ENCODE assay signal across 10 mouse cellular contexts in genomic region chr10:53377096-53377495, GRCm38 (mm10). TPM values are rescaled to one million over a fixed set of nuclear protein-coding genes. Genes with fewer than 3 reads are reported as not detected.
DNase-seq lines count a peak whose midpoint lies in the region; ATAC-seq and TF ChIP-seq lines count a peak whose summit lies in the region.
"Had no signal": no experiment of that assay in that cellular context is flagged by ENCODE, and none has a peak within 500 bp of the region (broad histone marks: within the 10 kb centered on the region; RNA-seq: fewer than 3 reads in every experiment).

No protein-coding gene starts in this region.

- no peak for TF ChIP-seq EP300 in heart, adult 2 months (IDR thresholded peaks at IDR 0.05; ENCODE audit: insufficient read depth, low read depth, low read length)

- peaks cover 15% of the 10 kb centered on the region for H3K36me3 ChIP-seq in heart, adult 2 months (ENCODE audit: control insufficient read depth, insufficient read depth, low read length)
- H3K36me3 ChIP-seq in liver, adult 2 months (ENCODE audit: control insufficient read depth, insufficient read depth, low read length): peaks cover 6% of the 10 kb centered on the region
- no peaks in the 10 kb centered on the region for H3K36me3 ChIP-seq in liver, embryonic 11.5 days (ENCODE audit: control insufficient read depth, insufficient read depth, low read length)
- no peaks in the 10 kb centered on the region for H3K36me3 ChIP-seq in hindbrain, postnatal 0 days (ENCODE audit: insufficient read depth, low read length)

- no peak overlapping the region for H3K9ac ChIP-seq in heart, adult 2 months (ENCODE audit: low read depth, low read length)
- no peak overlapping the region; the same call in 1 of the 2 replicates for H3K9ac ChIP-seq in liver, adult 2 months (ENCODE audit: low read depth, low read length)
- H3K9ac ChIP-seq in liver, embryonic 11.5 days (ENCODE audit: low read depth, low read length): no peak overlapping the region
- H3K9ac ChIP-seq in hindbrain, postnatal 0 days (replicated peaks; ENCODE audit: low read length): peak overlapping the region; percentile 13; the same call in 1 of the 2 replicates

- no peak overlapping the region for H3K4me2 ChIP-seq in liver, embryonic 11.5 days
- H3K4me2 ChIP-seq in hindbrain, postnatal 0 days (ENCODE audit: low read depth, low read length): peak overlapping the region; percentile 63

- H3K79me2 ChIP-seq in heart, adult 2 months (replicated peaks; ENCODE audit: control insufficient read depth, insufficient read depth, low read length): peaks cover 5% of the 10 kb centered on the region
- H3K79me2 ChIP-seq in liver, adult 2 months (ENCODE audit: control insufficient read depth, insufficient read depth, low read length): peaks cover 30% of the 10 kb centered on the region

- intact Hi-C loops in heart, adult 2 months (cut with DNase I): no loop called here

- H3K27me3 ChIP-seq in heart, adult 2 months (ENCODE audit: control insufficient read depth, insufficient read depth, low read length): no peaks in the 10 kb centered on the region
- no peaks in the 10 kb centered on the region for H3K27me3 ChIP-seq in liver, adult 2 months (ENCODE audit: control insufficient read depth, insufficient read depth, low read length)
- H3K27me3 ChIP-seq in liver, embryonic 11.5 days (replicated peaks; ENCODE audit: control insufficient read depth, insufficient read depth, low read length): no peaks in the 10 kb centered on the region
- no peaks in the 10 kb centered on the region for H3K27me3 ChIP-seq in hindbrain, postnatal 0 days (ENCODE audit: insufficient read depth, low read length)

- no peaks in the 10 kb centered on the region for H3K9me3 ChIP-seq in liver, embryonic 11.5 days (ENCODE audit: control insufficient read depth, low read length)
- H3K9me3 ChIP-seq in hindbrain, postnatal 0 days (ENCODE audit: low read length): no peaks in the 10 kb centered on the region

- H3K27ac ChIP-seq in heart, adult 2 months: peak overlapping the region; percentile 24; the same call in 1 of the 2 replicates
- H3K27ac ChIP-seq in liver, adult 2 months (replicated peaks; ENCODE audit: insufficient read depth, low read depth, low read length): peak overlapping the region; percentile 12
- no peak overlapping the region for H3K27ac ChIP-seq in liver, embryonic 11.5 days (ENCODE audit: low read depth, low read length)
- peak overlapping the region; percentile 44; the same call in 1 of the 2 replicates for H3K27ac ChIP-seq in brown adipose tissue, adult 24 weeks (replicated peaks; ENCODE audit: low read depth, low read length)
- H3K27ac ChIP-seq in hindbrain, postnatal 0 days: no peak overlapping the region

- H3K4me3 ChIP-seq in heart, adult 2 months: peak overlapping the region; percentile 98; the same call in 1 of the 2 replicates
- peak overlapping the region; percentile 21; the same call in 1 of the 2 replicates for H3K4me3 ChIP-seq in liver, adult 2 months (ENCODE audit: insufficient read depth, low read depth, low read length)
- no peak overlapping the region for H3K4me3 ChIP-seq in liver, embryonic 11.5 days (ENCODE audit: low read depth, low read length)
- H3K4me3 ChIP-seq in brown adipose tissue, adult 24 weeks (ENCODE audit: insufficient read depth, low read depth, low read length): peak overlapping the region; percentile 50
- peak overlapping the region; percentile 12; the same call in 1 of the 2 replicates for H3K4me3 ChIP-seq in hindbrain, postnatal 0 days (ENCODE audit: low read length)

- H3K4me1 ChIP-seq in heart, adult 2 months (ENCODE audit: control insufficient read depth, insufficient read depth, low read length): peaks cover 7% of the 10 kb centered on the region
- H3K4me1 ChIP-seq in liver, adult 2 months (ENCODE audit: control insufficient read depth, insufficient read depth, low read length): peaks cover 23% of the 10 kb centered on the region
- peaks cover 3% of the 10 kb centered on the region; the same call in 1 of the 2 replicates for H3K4me1 ChIP-seq in liver, embryonic 11.5 days (replicated peaks; ENCODE audit: control insufficient read depth, insufficient read depth, low read length)
- H3K4me1 ChIP-seq in brown adipose tissue, adult 24 weeks (ENCODE audit: control insufficient read depth, insufficient read depth, insufficient read length, low read length): peaks cover 8% of the 10 kb centered on the region
- peaks cover 15% of the 10 kb centered on the region; the same call in 1 of the 2 replicates for H3K4me1 ChIP-seq in hindbrain, postnatal 0 days (ENCODE audit: insufficient read depth, low read length)

- no peak for ATAC-seq in liver, embryonic 11.5 days (replicated peaks; ENCODE audit: low FRiP score)
- ATAC-seq in hindbrain, postnatal 0 days: no peak

- no peak for TF ChIP-seq POLR2A in heart, adult 2 months (IDR thresholded peaks at IDR 0.05; ENCODE audit: insufficient read depth, low read depth, low read length)
- TF ChIP-seq POLR2A in liver, adult 2 months (IDR thresholded peaks at IDR 0.05; ENCODE audit: extremely low read depth, insufficient read depth, low read length): no peak

- DNase-seq in heart, adult 2 months: no peak
- no peak for DNase-seq in heart, adult 9 months (ENCODE audit: low spot score in 2 of 2)
- peak; percentile 73 for DNase-seq in liver, adult 2 months (ENCODE audit: extremely low read depth, low read depth, low spot score)
- DNase-seq in liver, embryonic 11.5 days (ENCODE audit: low spot score): no peak
- peak; percentile 53 for DNase-seq in hindbrain, postnatal 0 days (ENCODE audit: low spot score)
- DNase-seq in urinary bladder, postnatal 14 days (ENCODE audit: low spot score): no peak
- no peak for DNase-seq in spleen, postnatal 4 days (ENCODE audit: low spot score in 2 of 2)
- DNase-seq: adrenal gland, adult 8-10 months had no signal

- no peak for TF ChIP-seq CTCF in heart, adult 2 months (IDR thresholded peaks at IDR 0.05)
- no peak for TF ChIP-seq CTCF in liver, adult 2 months (IDR thresholded peaks at IDR 0.05; ENCODE audit: low read depth, low read length)
- no peak for TF ChIP-seq CTCF in hindbrain, postnatal 0 days (IDR thresholded peaks at IDR 0.05; ENCODE audit: low read depth)

RNA-seq across cellular contexts. Expression of gene Cep85l, which starts 2.7 kb away (rescaled TPM):
- 10 to 100 TPM; 16.2 to 16.5 TPM for total RNA-seq in heart, adult 2 months (2021)
- polyA plus RNA-seq in heart, adult 2 months (2012; rRNA removed): 4.3 and 8.3 TPM in 2 replicates
- 25.3 and 30.8 TPM in 2 replicates for total RNA-seq in liver, adult 2 months (2014; rRNA removed)
- polyA plus RNA-seq in liver, adult 2 months (2012; rRNA removed): 3.9 and 4.2 TPM in 2 replicates
- polyA plus RNA-seq in liver, embryonic 11.5 days (2014; fragmentation: Nextera tagmentation; extraction: Ambion mirVana): 2.6 and 3.0 TPM in 2 replicates
- polyA plus RNA-seq in brown adipose tissue, adult 24 weeks (2012; ENCODE audit: insufficient read depth, insufficient read length, missing spikeins): 5.7 and 7.8 TPM in 2 replicates
- 15.4 and 16.2 TPM in 2 replicates for total RNA-seq in hindbrain, postnatal 0 days (2014; rRNA removed)
- polyA plus RNA-seq in hindbrain, postnatal 0 days (2015; fragmentation: Nextera tagmentation; extraction: Ambion mirVana): 7.2 and 8.2 TPM in 2 replicates

RNA-seq across cellular contexts. Expression of gene Pln, which starts 39.6 kb away (rescaled TPM):
- 1,000 to 10,000 TPM; 5,608 to 7,152 TPM for total RNA-seq in heart, adult 2 months (2021)
- polyA plus RNA-seq in heart, adult 2 months (2012; rRNA removed): 9,883 and 19,352 TPM in 2 replicates
- 0.09 and 0.27 TPM in 2 replicates for total RNA-seq in liver, adult 2 months (2014; rRNA removed)
- polyA plus RNA-seq in liver, adult 2 months (2012; rRNA removed): not detected in 2 replicates
- 0.94 and 2.5 TPM in 2 replicates for polyA plus RNA-seq in liver, embryonic 11.5 days (2014; fragmentation: Nextera tagmentation; extraction: Ambion mirVana)
- polyA plus RNA-seq in brown adipose tissue, adult 24 weeks (2012; ENCODE audit: insufficient read depth, insufficient read length, missing spikeins): 0.75 and 1.5 TPM in 2 replicates
- total RNA-seq in hindbrain, postnatal 0 days (2014; rRNA removed): 1.4 and 2.9 TPM in 2 replicates
- polyA plus RNA-seq in hindbrain, postnatal 0 days (2015; fragmentation: Nextera tagmentation; extraction: Ambion mirVana): 0.35 and 0.53 TPM in 2 replicates
- total RNA-seq: ES-E14 had no signal

Comparison
In these comparisons a context has a peak if more than half of its experiments do, and no peak if none do; other contexts are left out.
1. DNase-seq: peak in liver, adult 2 months (single experiment) and hindbrain, postnatal 0 days (single experiment); none in heart, adult 2 months (0 of 2), heart, adult 9 months (0 of 2), liver, embryonic 11.5 days (single experiment), urinary bladder, postnatal 14 days (single experiment) and spleen, postnatal 4 days (0 of 2).
2. H3K27ac ChIP-seq: peak in heart, adult 2 months (single experiment), liver, adult 2 months (single experiment) and brown adipose tissue, adult 24 weeks (single experiment); none in liver, embryonic 11.5 days (single experiment) and hindbrain, postnatal 0 days (single experiment).
3. RNA of gene Pln, which starts 39.6 kb away (polyA plus RNA-seq): 9,883 to 19,352 TPM in heart, adult 2 months; 0.94 to 2.5 TPM in liver, embryonic 11.5 days, 0.75 to 1.5 TPM in brown adipose tissue, adult 24 weeks, 0.35 to 0.53 TPM in hindbrain, postnatal 0 days and not detected in liver, adult 2 months; every median in the first group is over 1,000 times any median in the second.